Mouse (Mus musculus) lung, embryonic 15.5 days (tissue): Measurements from ENCODE around the gene Ube2u. TPM values are rescaled to one million over a fixed set of nuclear protein-coding genes. Genes with fewer than 3 reads are reported as not detected.
A peak's percentile ranks its signal among the peaks of the same experiment; 100 is the strongest.

Experiments used
- ATAC-seq: fragments of 200-750 bp; cut with Nextera tagmentation; 2 replicates; pipeline ENCODE4 v1.8.0; 2017; ENCODE audit warnings: moderate number of reproducible peaks, borderline replicate concordance; ENCODE audit not compliant: low FRiP score, low TSS enrichment; ENCODE audit errors: extremely low read depth
- H3K27ac ChIP-seq: fragments of 300-500 bp; sonication (generic); 2 replicates; pipeline ENCODE4 v1.5.1; 2015; ENCODE audit warnings: moderate library complexity, mild to moderate bottlenecking, inconsistent platforms
- H3K27me3 ChIP-seq: fragments of 300-500 bp; sonication (generic); 2 replicates; pipeline ENCODE4 v1.6.1; 2015; ENCODE audit warnings: inconsistent platforms
- H3K36me3 ChIP-seq: fragments of 300-500 bp; sonication (generic); 2 replicates; pipeline ENCODE4 v1.6.1; 2015; ENCODE audit warnings: inconsistent platforms
- H3K4me1 ChIP-seq: fragments of 300-500 bp; sonication (generic); 2 replicates; pipeline ENCODE4 v1.6.1; 2015; ENCODE audit warnings: inconsistent platforms
- H3K4me2 ChIP-seq: fragments of 300-500 bp; sonication (generic); 2 replicates; pipeline ENCODE4 v1.6.1; 2015; ENCODE audit warnings: inconsistent platforms, mild to moderate bottlenecking, moderate library complexity
- H3K4me3 ChIP-seq: fragments of 300-500 bp; sonication (generic); 2 replicates; pipeline ENCODE4 v1.5.1; 2015; ENCODE audit warnings: mild to moderate bottlenecking, inconsistent platforms
- H3K9ac ChIP-seq: fragments of 300-500 bp; sonication (generic); 2 replicates; pipeline ENCODE4 v1.6.1; 2015; ENCODE audit warnings: inconsistent platforms
- H3K9me3 ChIP-seq: fragments of 300-500 bp; sonication (generic); 2 replicates; pipeline ENCODE4 v1.6.1; 2016; ENCODE audit warnings: inconsistent platforms
- WGBS: fragments of 180-500 bp; shearing (Covaris S2); methylation state at CpG from one replicate; pipeline ENCODE4 v1.1.7; 2015; 5-methylcytosine and 5-hydroxymethylcytosine counted together
- polyA plus RNA-seq: library from polyadenylated mRNA; unstranded; fragments of >200 nt; fragmentation: Nextera tagmentation; extraction: Ambion mirVana; gene quantifications from 2 replicates; pipeline ENCODE4 v1.2.1, GENCODE M21; 2015

Ube2u gene
- polyA plus RNA-seq, 1 experiment from 2014 or later, result 0.25 TPM

- no peaks in the 10 kb centered on the region for H3K27me3 ChIP-seq
- H3K9me3 ChIP-seq, result no peaks in the 10 kb centered on the region
- peak overlapping the region; percentile 60 for H3K4me2 ChIP-seq
- ATAC-seq, result peak; percentile 81
- H3K4me3 ChIP-seq, result peak overlapping the region; percentile 25
- 7% methylated on average over 21 of the region's 21 CpGs for WGBS
- no peak overlapping the region for H3K9ac ChIP-seq
- no peaks in the 10 kb centered on the region for H3K36me3 ChIP-seq
- no peak overlapping the region for H3K27ac ChIP-seq
- H3K4me1 ChIP-seq, result peaks cover 3% of the 10 kb centered on the region; the same call in 1 of the 2 replicates
Measured at GRCm38 (mm10) chr4:100588236-100589206, 109.9 kb downstream of the Ube2u start.

DNA sequence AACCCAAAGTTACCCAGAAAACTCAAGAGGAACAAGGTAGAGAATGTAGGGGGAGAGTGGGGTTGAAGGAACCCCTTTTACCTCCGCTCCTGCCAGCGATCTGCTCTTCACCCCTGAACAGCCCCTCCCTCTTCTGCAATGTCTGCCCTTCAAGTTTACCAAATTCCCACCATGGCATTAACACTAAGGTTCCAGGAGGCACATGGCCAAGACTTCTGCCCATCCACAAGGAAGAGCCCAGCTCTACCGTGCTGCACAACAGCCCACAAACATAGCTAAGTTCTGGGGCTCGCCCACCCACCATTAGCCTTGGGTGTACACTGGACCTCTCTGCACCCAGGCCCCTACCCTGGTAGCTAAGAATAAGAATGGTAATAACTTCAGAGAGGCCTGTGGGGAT lies 117.1 kb downstream of the Ube2u start:
- Histone ChIP-seq H3K27ac (no peak overlapping the region), H3K27me3 (no peaks in the 10 kb centered on the region), H3K36me3 (no peaks in the 10 kb centered on the region), H3K4me1 (no peaks in the 10 kb centered on the region), H3K4me3 (no peak overlapping the region), H3K4me2 (no peak overlapping the region), H3K9me3 (no peaks in the 10 kb centered on the region), H3K9ac (no peak overlapping the region)
- 85% methylated on average over 4 of the region's 4 CpGs for WGBS
- ATAC-seq, result no peak

GRCm38 (mm10) chr4:100596630-100597029 lies 118.0 kb downstream of the Ube2u start:
- Histone ChIP-seq H3K4me1 (no peaks in the 10 kb centered on the region), H3K9ac (no peak overlapping the region), H3K36me3 (no peaks in the 10 kb centered on the region), H3K9me3 (no peaks in the 10 kb centered on the region), H3K4me3 (no peak overlapping the region), H3K4me2 (no peak overlapping the region), H3K27ac (no peak overlapping the region), H3K27me3 (no peaks in the 10 kb centered on the region)
- ATAC-seq, result no peak
- WGBS, result 84% methylated on average over 5 of the region's 5 CpGs

DNA sequence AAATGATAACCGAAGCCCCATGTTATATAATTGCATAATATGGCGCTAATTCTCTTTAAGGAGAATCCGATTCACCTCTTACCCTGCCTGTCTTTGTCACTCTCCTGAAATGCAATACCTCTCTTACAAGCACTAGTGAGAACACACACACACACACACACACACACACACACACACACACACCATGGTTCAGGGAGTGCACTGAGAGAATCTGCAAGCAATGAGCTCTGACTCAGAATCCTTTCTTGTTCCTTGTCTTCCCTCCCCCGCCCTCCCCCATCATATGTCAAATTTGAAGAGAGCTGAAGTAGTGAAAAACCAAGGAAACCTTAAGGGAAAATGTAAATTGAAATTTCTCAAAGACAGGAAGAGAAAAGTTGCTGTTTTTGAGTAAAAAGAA lies 118.4 kb downstream of the Ube2u start:
- no peak overlapping the region for H3K27ac ChIP-seq
- 73% methylated on average over 4 of the region's 4 CpGs for WGBS

More for the DNA sequence above, 118.4 kb downstream of the Ube2u start:
- ATAC-seq, result no peak
- Histone ChIP-seq H3K9ac (no peak overlapping the region), H3K36me3 (no peaks in the 10 kb centered on the region), H3K4me2 (no peak overlapping the region), H3K9me3 (no peaks in the 10 kb centered on the region), H3K4me1 (no peaks in the 10 kb centered on the region), H3K27me3 (no peaks in the 10 kb centered on the region), H3K4me3 (no peak overlapping the region)
